Comparison of ENCODE assay signal across 9 mouse cellular contexts in genomic region chr8:45994111-45994510, GRCm38 (mm10). TPM values are rescaled to one million over a fixed set of nuclear protein-coding genes. Genes with fewer than 3 reads are reported as not detected.
DNase-seq lines count a peak whose midpoint lies in the region; ATAC-seq and TF ChIP-seq lines count a peak whose summit lies in the region.
"Had no signal": no experiment of that assay in that cellular context is flagged by ENCODE, and none has a peak within 500 bp of the region (broad histone marks: within the 10 kb centered on the region; RNA-seq: fewer than 3 reads in every experiment).

No protein-coding gene starts in this region.

- no peak overlapping the region for H3K9ac ChIP-seq in CH12.LX (ENCODE audit: insufficient read depth, low read depth)
- H3K9ac ChIP-seq: hindbrain, embryonic 14.5 days had no signal

- intact Hi-C loops in left cerebral cortex, adult 2 months (cut with DNase I), result no loop called here
- intact Hi-C loops in left cerebral cortex, postnatal 36 days (cut with DNase I), result no loop called here

- no peak for TF ChIP-seq POLR2A in CH12.LX (IDR thresholded peaks at IDR 0.05; ENCODE audit: low read depth, low read length)

- H3K27me3 ChIP-seq in CH12.LX (replicated peaks), result no peaks in the 10 kb centered on the region

- DNase-seq in left cerebral cortex, adult 2 months (ENCODE audit: extremely low spot score in 1 of 2, low spot score in 2 of 2), result no peak
- DNase-seq in left cerebral cortex, postnatal 36 days (ENCODE audit: low spot score in 2 of 2), result no peak
- peak; percentile 21 for DNase-seq in CH12.LX (ENCODE audit: extremely low read depth)
- DNase-seq in brain, adult 2 months (ENCODE audit: low read depth, low spot score), result peak; percentile 20
- DNase-seq in retina, embryonic 14.5 days (ENCODE audit: low spot score), result peak; percentile 13
- DNase-seq in right cerebral cortex, postnatal 4 days, result no peak
- no peak for DNase-seq in cerebellum, adult 8-10 months

- no peaks in the 10 kb centered on the region for H3K9me3 ChIP-seq in CH12.LX (replicated peaks; ENCODE audit: low read length)

- peak; percentile 39 for TF ChIP-seq CTCF in left cerebral cortex, adult 2 months (IDR thresholded peaks at IDR 0.05)
- peak in 1 of 2 experiments; percentile 43; a peak in 2 of 4 replicates for TF ChIP-seq CTCF in CH12.LX (conservative IDR thresholded peaks at IDR 0.05 in 1 of 2, IDR thresholded peaks at IDR 0.05 in 1 of 2; ENCODE audit: low read depth in 2 of 2, low read length in 2 of 2)

- H3K4me3 ChIP-seq in left cerebral cortex, adult 2 months, result no peak overlapping the region
- no peak overlapping the region for H3K4me3 ChIP-seq in CH12.LX (replicated peaks in 1 of 3; ENCODE audit: low read depth in 2 of 3, low read length in 2 of 3, poor library complexity in 1 of 3)

- no peak overlapping the region for H3K27ac ChIP-seq in left cerebral cortex, adult 2 months
- no peak overlapping the region for H3K27ac ChIP-seq in CH12.LX (ENCODE audit: insufficient read depth, low read depth)
- H3K27ac ChIP-seq: hindbrain, embryonic 14.5 days had no signal

- dilution Hi-C loops in CH12.LX (cut with MboI; ENCODE audit: extremely low pct_ligation_motif_present, extremely low pct_unique_long_range_greater_than_20kb, low sequenced_read_pairs), result no loop called here

- peaks cover 24 to 56% of the 10 kb centered on the region in 2 experiments for H3K36me3 ChIP-seq in CH12.LX (replicated peaks in 1 of 2; ENCODE audit: control insufficient read depth in 1 of 2, insufficient read depth in 1 of 2, low read length in 1 of 2)

- H3K4me1 ChIP-seq in CH12.LX (ENCODE audit: control insufficient read depth in 1 of 2, insufficient read depth in 2 of 2), result peaks cover 2 to 32% of the 10 kb centered on the region in 2 experiments; a peak in 3 of 4 replicates

- no peak for TF ChIP-seq EP300 in CH12.LX (IDR thresholded peaks at IDR 0.05; ENCODE audit: low read length)

- H3K4me2 ChIP-seq in CH12.LX (ENCODE audit: insufficient read depth, low read depth, poor library complexity, severe bottlenecking), result no peak overlapping the region
- H3K4me2 ChIP-seq: hindbrain, embryonic 14.5 days had no signal

- no peak for ATAC-seq in erythroid progenitor cell, adult 5-6 weeks (replicated peaks; ENCODE audit: low FRiP score, poor library complexity, severe bottlenecking)

- in situ Hi-C loops in CH12.LX (cut with MboI; ENCODE audit: low pct_ligation_motif_present, low pct_unique_long_range_greater_than_20kb, low sequenced_read_pairs), result loop anchor here (10.0 kb wide), 1 partner anchor 181 kb away; no protein-coding TSS in a partner anchor

- peak; percentile 1; the same call in 1 of the 2 replicates for TF ChIP-seq RAD21 in CH12.LX (IDR thresholded peaks at IDR 0.05; ENCODE audit: low read depth, low read length)

- H3K79me2 ChIP-seq in CH12.LX (replicated peaks; ENCODE audit: control insufficient read depth, extremely low read depth, insufficient read depth, poor library complexity, severe bottlenecking), result no peaks in the 10 kb centered on the region; the same call in 1 of the 2 replicates

TF ChIP-seq in CH12.LX, 34 proteins besides CTCF, POLR2A, EP300 and RAD21:
- TF ChIP-seq KAT2A (IDR thresholded peaks at IDR 0.05; ENCODE audit: insufficient replicate concordance, low read length) (no peak), UBTF (IDR thresholded peaks at IDR 0.05; ENCODE audit: low read depth, low read length) (no peak), ETS1 (conservative IDR thresholded peaks at IDR 0.05; ENCODE audit: low read depth, low read length) (no peak), ZNF384 (IDR thresholded peaks at IDR 0.05; ENCODE audit: low read depth, low read length) (no peak), NELFE (IDR thresholded peaks at IDR 0.05; ENCODE audit: low read depth, low read length) (no peak), JUN (IDR thresholded peaks at IDR 0.05; ENCODE audit: insufficient read depth, low read depth, low read length) (no peak), ZC3H11A (IDR thresholded peaks at IDR 0.05; ENCODE audit: low read depth, low read length) (no peak), MEF2A (IDR thresholded peaks at IDR 0.05; ENCODE audit: borderline replicate concordance, low read depth, low read length) (no peak), IRF4 (IDR thresholded peaks at IDR 0.05; ENCODE audit: low read depth, low read length) (no peak), RCOR1 (conservative IDR thresholded peaks at IDR 0.05; ENCODE audit: low read depth, low read length) (no peak), POLR2AphosphoS2 (IDR thresholded peaks at IDR 0.05; ENCODE audit: low read depth, low read length) (no peak), BHLHE40 (IDR thresholded peaks at IDR 0.05; ENCODE audit: low read depth, low read length) (no peak), CHD2 (IDR thresholded peaks at IDR 0.05; ENCODE audit: low read length) (no peak)

RNA-seq across cellular contexts. Expression of gene Lrp2bp, which starts 5.0 kb away (rescaled TPM):
- under 1 TPM; 0.11 to 0.58 TPM for total RNA-seq in left cerebral cortex, adult 2 months (2021)
- under 1 TPM; 0.54 to 1.00 TPM for total RNA-seq in left cerebral cortex, postnatal 36 days (2021)
- total RNA-seq in CH12.LX (2012; rRNA removed) (not detected in 2 replicates), CH12.LX (2014; rRNA removed) (0.12 TPM in 1 of 2 replicates, not detected in the other)
- polyA plus RNA-seq in CH12.LX (2012; ENCODE audit: insufficient read length, low read depth), result 0.43 TPM in 1 of 2 replicates, not detected in the other
- not detected in 2 replicates for total RNA-seq in erythroid progenitor cell, adult 5-6 weeks (2015; ENCODE audit: low replicate concordance)
- total RNA-seq in erythroid progenitor cell, adult 5-6 weeks (2017; ENCODE audit: low replicate concordance), result not detected in 2 replicates

RNA-seq across cellular contexts. Expression of gene Ankrd37, which starts 11.4 kb away (rescaled TPM):
- total RNA-seq in left cerebral cortex, adult 2 months (2021), result 1 to 10 TPM; 7.1 to 8.2 TPM
- total RNA-seq in left cerebral cortex, postnatal 36 days (2021), result 10 to 100 TPM in 1 of 2 experiments, 1 to 10 TPM in 1; 9.6 to 12.7 TPM
- total RNA-seq in CH12.LX (2012; rRNA removed) (25.7 and 79.0 TPM in 2 replicates), CH12.LX (2014; rRNA removed) (142 and 157 TPM in 2 replicates)
- polyA plus RNA-seq in CH12.LX (2012; ENCODE audit: insufficient read length, low read depth), result 12.8 and 17.2 TPM in 2 replicates
- 3.6 and 15.5 TPM in 2 replicates for total RNA-seq in erythroid progenitor cell, adult 5-6 weeks (2015; ENCODE audit: low replicate concordance)
- total RNA-seq in erythroid progenitor cell, adult 5-6 weeks (2017; ENCODE audit: low replicate concordance), result not detected in 2 replicates

RNA-seq across cellular contexts. Expression of gene Ufsp2, which starts 18.8 kb away (rescaled TPM):
- total RNA-seq in left cerebral cortex, adult 2 months (2021), result 10 to 100 TPM; 50.9 to 54.2 TPM
- total RNA-seq in left cerebral cortex, postnatal 36 days (2021), result 10 to 100 TPM; 57.4 to 58.4 TPM
- total RNA-seq in CH12.LX (2012; rRNA removed) (47.2 and 50.1 TPM in 2 replicates), CH12.LX (2014; rRNA removed) (105 and 110 TPM in 2 replicates)
- polyA plus RNA-seq in CH12.LX (2012; ENCODE audit: insufficient read length, low read depth), result 51.2 and 55.1 TPM in 2 replicates
- 22.7 and 27.2 TPM in 2 replicates for total RNA-seq in erythroid progenitor cell, adult 5-6 weeks (2015; ENCODE audit: low replicate concordance)
- total RNA-seq in erythroid progenitor cell, adult 5-6 weeks (2017; ENCODE audit: low replicate concordance), result 27.5 and 32.0 TPM in 2 replicates

RNA-seq across cellular contexts. Expression of gene 1700029J07Rik, which starts 19.1 kb away (rescaled TPM):
- 1 to 10 TPM; 1.7 to 2.9 TPM for total RNA-seq in left cerebral cortex, adult 2 months (2021)
- 1 to 10 TPM; 2.0 to 3.4 TPM for total RNA-seq in left cerebral cortex, postnatal 36 days (2021)
- total RNA-seq in CH12.LX (2012; rRNA removed) (0.84 and 0.85 TPM in 2 replicates), CH12.LX (2014; rRNA removed) (2.1 and 2.3 TPM in 2 replicates)
- 1.5 and 1.8 TPM in 2 replicates for polyA plus RNA-seq in CH12.LX (2012; ENCODE audit: insufficient read length, low read depth)
- total RNA-seq in erythroid progenitor cell, adult 5-6 weeks (2015; ENCODE audit: low replicate concordance), result not detected in 2 replicates
- not detected in 2 replicates for total RNA-seq in erythroid progenitor cell, adult 5-6 weeks (2017; ENCODE audit: low replicate concordance)

RNA-seq across cellular contexts. Expression of gene Ccdc110, which starts 59.7 kb away (rescaled TPM):
- 1 to 10 TPM in 1 of 2 experiments, under 1 TPM in 1; 0.84 to 1.3 TPM for total RNA-seq in left cerebral cortex, adult 2 months (2021)
- 1 to 10 TPM; 1.3 to 1.8 TPM for total RNA-seq in left cerebral cortex, postnatal 36 days (2021)
- total RNA-seq in CH12.LX (2012; rRNA removed) (not detected in 2 replicates), CH12.LX (2014; rRNA removed) (not detected in 2 replicates)
- polyA plus RNA-seq in CH12.LX (2012; ENCODE audit: insufficient read length, low read depth), result not detected in 2 replicates
- total RNA-seq in erythroid progenitor cell, adult 5-6 weeks (2015; ENCODE audit: low replicate concordance), result not detected in 2 replicates
- total RNA-seq in erythroid progenitor cell, adult 5-6 weeks (2017; ENCODE audit: low replicate concordance), result not detected in 2 replicates
- polyA plus RNA-seq: hindbrain, embryonic 14.5 days had no signal

Comparison
In these comparisons a context has a peak if more than half of its experiments do, and no peak if none do; other contexts are left out.
1. DNase-seq: peak in CH12.LX (single experiment), brain, adult 2 months (single experiment) and retina, embryonic 14.5 days (single experiment); none in left cerebral cortex, adult 2 months (0 of 2), left cerebral cortex, postnatal 36 days (0 of 2), right cerebral cortex, postnatal 4 days (single experiment) and cerebellum, adult 8-10 months (single experiment).